Comparison of ENCODE assay signal across 9 mouse cellular contexts in genomic region chr4:133827887-133828794, GRCm38 (mm10). TPM values are rescaled to one million over a fixed set of nuclear protein-coding genes. Genes with fewer than 3 reads are reported as not detected.
DNase-seq lines count a peak whose midpoint lies in the region; ATAC-seq and TF ChIP-seq lines count a peak whose summit lies in the region.
"Had no signal": no experiment of that assay in that cellular context is flagged by ENCODE, and none has a peak within 500 bp of the region (broad histone marks: within the 10 kb centered on the region; RNA-seq: fewer than 3 reads in every experiment).

No protein-coding gene starts in this region.

- H3K9me3 ChIP-seq in kidney, embryonic 14.5 days (ENCODE audit: control insufficient read depth, low read length): no peaks in the 10 kb centered on the region
- H3K9me3 ChIP-seq in E14TG2a.4 (ENCODE audit: low read length): no peaks in the 10 kb centered on the region
- no peaks in the 10 kb centered on the region for H3K9me3 ChIP-seq in forebrain, embryonic 12.5 days
- no peaks in the 10 kb centered on the region for H3K9me3 ChIP-seq in liver, embryonic 16.5 days (replicated peaks; ENCODE audit: control insufficient read depth, low read length)

- 0 out of 2 replicates have a peak, but pooled peaks cover 6% of the 10 kb centered on the region for H3K4me1 ChIP-seq in kidney, embryonic 14.5 days (ENCODE audit: control insufficient read depth, insufficient read depth, low read length)
- peaks cover 35% of the 10 kb centered on the region for H3K4me1 ChIP-seq in E14TG2a.4 (replicated peaks; ENCODE audit: low read depth, low read length)
- peaks cover 17% of the 10 kb centered on the region for H3K4me1 ChIP-seq in forebrain, embryonic 12.5 days
- H3K4me1 ChIP-seq in liver, embryonic 16.5 days (ENCODE audit: control insufficient read depth, low read depth, low read length): peaks cover 19% of the 10 kb centered on the region

- no peak overlapping the region for H3K9ac ChIP-seq in kidney, embryonic 14.5 days (ENCODE audit: low read depth, low read length)
- peak overlapping the region; percentile 33; the same call in 1 of the 2 replicates for H3K9ac ChIP-seq in forebrain, embryonic 12.5 days
- no peak overlapping the region for H3K9ac ChIP-seq in liver, embryonic 16.5 days (ENCODE audit: low read depth, low read length)

- peak overlapping the region; percentile 2; the same call in 1 of the 2 replicates for H3K4me3 ChIP-seq in kidney, embryonic 14.5 days (ENCODE audit: low read length)
- peak overlapping the region; percentile 39 for H3K4me3 ChIP-seq in E14TG2a.4 (replicated peaks; ENCODE audit: low read length)
- 0 out of 2 replicates have a peak overlapping the region, but pooled peaks have one; percentile 2 for H3K4me3 ChIP-seq in forebrain, embryonic 12.5 days (replicated peaks)
- peak overlapping the region; percentile 18; the same call in 1 of the 2 replicates for H3K4me3 ChIP-seq in liver, embryonic 16.5 days (ENCODE audit: low read depth, low read length)

- intact Hi-C loops in left cerebral cortex, postnatal 36 days (cut with DNase I): loop anchor here (5.0 kb wide), 1 partner anchor 236 kb away; no protein-coding TSS in a partner anchor

- DNase-seq in kidney, adult 8-10 months: no peak
- DNase-seq in layer of hippocampus, adult 18-20 months (ENCODE audit: low spot score in 2 of 2): no peak
- no peak for DNase-seq in left cerebral cortex, postnatal 36 days (ENCODE audit: low spot score in 2 of 2)
- no peak for DNase-seq in spleen, postnatal 10 days (ENCODE audit: low spot score in 2 of 2)
- DNase-seq: lung, postnatal 4 days had no signal

- peak overlapping the region; percentile 17 for H3K4me2 ChIP-seq in kidney, embryonic 14.5 days (replicated peaks; ENCODE audit: low read depth, low read length)
- peak overlapping the region; percentile 34 for H3K4me2 ChIP-seq in forebrain, embryonic 12.5 days
- H3K4me2 ChIP-seq in liver, embryonic 16.5 days (ENCODE audit: low read depth, low read length): peak overlapping the region; percentile 48

- H3K27me3 ChIP-seq in kidney, embryonic 14.5 days (ENCODE audit: control insufficient read depth, insufficient read depth, low read length): no peaks in the 10 kb centered on the region
- H3K27me3 ChIP-seq in E14TG2a.4 (ENCODE audit: insufficient read depth, low read length): no peaks in the 10 kb centered on the region
- H3K27me3 ChIP-seq in forebrain, embryonic 12.5 days: peaks cover 20% of the 10 kb centered on the region
- no peaks in the 10 kb centered on the region for H3K27me3 ChIP-seq in liver, embryonic 16.5 days (ENCODE audit: control insufficient read depth, insufficient read depth, low read depth, low read length)

- TF ChIP-seq CTCF in E14TG2a.4 (conservative IDR thresholded peaks at IDR 0.05; ENCODE audit: low read length): no peak

- WGBS in kidney, embryonic 14.5 days: 8% methylated on average over 25 of the region's 25 CpGs
- WGBS in forebrain, embryonic 12.5 days: 16% methylated on average over 25 of the region's 25 CpGs
- WGBS in liver, embryonic 16.5 days (ENCODE audit: insufficient replicate concordance): 16% methylated on average over 25 of the region's 25 CpGs

- no peaks in the 10 kb centered on the region for H3K36me3 ChIP-seq in kidney, embryonic 14.5 days (ENCODE audit: control insufficient read depth, insufficient read depth, low read length)
- H3K36me3 ChIP-seq in E14TG2a.4 (ENCODE audit: insufficient read depth, low read length): no peaks in the 10 kb centered on the region
- H3K36me3 ChIP-seq in forebrain, embryonic 12.5 days (replicated peaks): no peaks in the 10 kb centered on the region
- no peaks in the 10 kb centered on the region for H3K36me3 ChIP-seq in liver, embryonic 16.5 days (ENCODE audit: control insufficient read depth, insufficient read depth)

- ATAC-seq in kidney, embryonic 14.5 days (ENCODE audit: low FRiP score, low TSS enrichment): no peak
- no peak for ATAC-seq in forebrain, embryonic 12.5 days (ENCODE audit: low FRiP score)
- ATAC-seq in liver, embryonic 16.5 days (ENCODE audit: low read depth): 0 out of 2 replicates have a peak, but pooled peaks have one; percentile 45

- no peak overlapping the region for H3K27ac ChIP-seq in kidney, embryonic 14.5 days (ENCODE audit: low read depth, low read length)
- no peak overlapping the region for H3K27ac ChIP-seq in forebrain, embryonic 12.5 days
- H3K27ac ChIP-seq in liver, embryonic 16.5 days (ENCODE audit: low read length): no peak overlapping the region

RNA-seq across cellular contexts. Expression of gene Rps6ka1, which starts 59.5 kb away (rescaled TPM):
- polyA plus RNA-seq in kidney, embryonic 14.5 days (2014; fragmentation: Nextera tagmentation; extraction: Ambion mirVana): 29.6 and 49.8 TPM in 2 replicates
- polyA plus RNA-seq in forebrain, embryonic 12.5 days (2016; fragmentation: Nextera tagmentation; extraction: Ambion mirVana): 22.6 and 26.0 TPM in 2 replicates
- polyA plus RNA-seq in liver, embryonic 16.5 days (2015; fragmentation: Nextera tagmentation; extraction: Ambion mirVana): 69.9 and 79.4 TPM in 2 replicates
- total RNA-seq in layer of hippocampus, adult 18-20 months (2021): 10 to 100 TPM; 10.6 to 10.9 TPM
- total RNA-seq in left cerebral cortex, postnatal 36 days (2021): 10 to 100 TPM in 1 of 2 experiments, 1 to 10 TPM in 1; 9.9 to 13.6 TPM
